In the genomic region with DNA sequence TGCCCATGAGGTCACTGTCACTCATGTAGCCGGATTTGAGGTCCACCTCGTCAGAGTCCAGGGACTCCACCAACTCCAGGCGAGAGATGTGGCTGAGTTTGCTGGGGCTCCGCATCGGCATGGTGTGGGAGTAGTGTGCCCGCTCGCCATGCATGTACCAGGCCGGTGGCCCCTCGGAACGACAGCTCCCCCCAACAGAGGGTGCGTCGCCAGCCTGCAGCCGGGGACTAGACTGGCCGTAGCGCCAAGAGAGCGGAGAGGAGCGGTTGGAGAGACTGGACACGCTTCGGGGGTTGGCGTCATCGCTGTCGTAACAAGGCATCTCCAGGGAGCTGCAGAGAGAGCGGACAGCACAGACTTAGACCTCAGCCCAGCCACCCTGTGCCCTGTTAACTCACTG, we compare ENCODE assay signal across 11 mouse cellular contexts.
"Had no signal": no experiment of that assay in that cellular context is flagged by ENCODE, and none has a peak within 500 bp of the region (broad histone marks: within the 10 kb centered on the region; RNA-seq: fewer than 3 reads in every experiment).

No protein-coding gene starts in this region.

- H3K9ac ChIP-seq: limb, embryonic 13.5 days; liver, embryonic 14.5 days; neural tube, embryonic 15.5 days had no signal

- H3K9me3 ChIP-seq: limb, embryonic 13.5 days; neural tube, embryonic 15.5 days had no signal

- DNase-seq: kidney, postnatal 36 days; layer of hippocampus, adult 9-11 months; layer of hippocampus, postnatal 36 days; lung, adult 18-20 months; right cerebral cortex, adult 18-20 months; right cerebral cortex, postnatal 25 days; thymus, postnatal 36 days had no signal

- H3K4me3 ChIP-seq: limb, embryonic 13.5 days; myocyte; neural tube, embryonic 15.5 days had no signal

- H3K27ac ChIP-seq: limb, embryonic 13.5 days; liver, embryonic 14.5 days; neural tube, embryonic 15.5 days had no signal

- H3K27me3 ChIP-seq: limb, embryonic 13.5 days; neural tube, embryonic 15.5 days had no signal

- H3K4me2 ChIP-seq: limb, embryonic 13.5 days; neural tube, embryonic 15.5 days had no signal
